In genomic region chr15:79774117-79775027, GRCm38 (mm10) we compare ENCODE assay signal across 8 mouse cellular contexts. TPM values are rescaled to one million over a fixed set of nuclear protein-coding genes. Genes with fewer than 3 reads are reported as not detected.
DNase-seq lines count a peak whose midpoint lies in the region; ATAC-seq lines count a peak whose summit lies in the region.

No protein-coding gene starts in this region.

- peak; percentile 98 for DNase-seq in adipocyte (ENCODE audit: low spot score)
- peak; percentile 98 for DNase-seq in embryo, embryonic 10 days (ENCODE audit: low spot score)
- peak; percentile 94 for DNase-seq in gastrocnemius, postnatal 10 days
- peak; percentile 99 for DNase-seq in induced T-regulatory cell, adult 2 months (ENCODE audit: low read depth)
- DNase-seq in left cerebral cortex, adult 9 months (ENCODE audit: low spot score in 2 of 2), result peak; percentile 96 to 97
- DNase-seq in right cerebral cortex, postnatal 14 days, result peak; percentile 95
- DNase-seq in urinary bladder, postnatal 36 days (ENCODE audit: low spot score in 2 of 2), result peak; percentile 92 to 97

- ATAC-seq in megakaryocyte progenitor cell, adult 5-6 weeks (replicated peaks; ENCODE audit: poor library complexity), result peak; percentile 97

RNA-seq across cellular contexts. Expression of gene Dnal4, which starts 3.3 kb away (rescaled TPM):
- total RNA-seq in gastrocnemius, postnatal 10 days (2021), result 10 to 100 TPM; 10.4 to 12.6 TPM
- 15.9 and 16.2 TPM in 2 replicates for total RNA-seq in megakaryocyte progenitor cell, adult 5-6 weeks (2015)
- total RNA-seq in megakaryocyte progenitor cell, adult 5-6 weeks (2017), result 12.2 and 12.5 TPM in 2 replicates

RNA-seq across cellular contexts. Expression of gene Nptxr, which starts 30.2 kb away (rescaled TPM):
- 1 to 10 TPM; 4.2 to 5.1 TPM for total RNA-seq in gastrocnemius, postnatal 10 days (2021)
- 0.15 and 0.20 TPM in 2 replicates for total RNA-seq in megakaryocyte progenitor cell, adult 5-6 weeks (2015)
- total RNA-seq in megakaryocyte progenitor cell, adult 5-6 weeks (2017), result 0.14 and 0.17 TPM in 2 replicates

RNA-seq across cellular contexts. Expression of gene Sun2, which starts 32.0 kb away (rescaled TPM):
- 10 to 100 TPM; 61.3 to 65.9 TPM for total RNA-seq in gastrocnemius, postnatal 10 days (2021)
- 83.4 and 84.0 TPM in 2 replicates for total RNA-seq in megakaryocyte progenitor cell, adult 5-6 weeks (2015)
- total RNA-seq in megakaryocyte progenitor cell, adult 5-6 weeks (2017), result 225 and 233 TPM in 2 replicates

RNA-seq across cellular contexts. Expression of gene Npcd, which starts 59.7 kb away (rescaled TPM):
- total RNA-seq in gastrocnemius, postnatal 10 days (2021), result 1 to 10 TPM; 1.0 to 2.5 TPM
- 0.51 TPM in 1 of 2 replicates, not detected in the other for total RNA-seq in megakaryocyte progenitor cell, adult 5-6 weeks (2015)
- 0.34 TPM in 1 of 2 replicates, not detected in the other for total RNA-seq in megakaryocyte progenitor cell, adult 5-6 weeks (2017)

Comparison
In these comparisons a context has a peak if more than half of its experiments do, and no peak if none do; other contexts are left out.
1. Peak in every context shown above with its lines: DNase-seq and ATAC-seq.
2. RNA of gene Nptxr, which starts 30.2 kb away (total RNA-seq): 4.2 to 5.1 TPM in gastrocnemius, postnatal 10 days; 0.14 to 0.20 TPM in megakaryocyte progenitor cell, adult 5-6 weeks; every median in the first group is over 4 times any median in the second.